Mouse (Mus musculus) heart, embryonic 14.5 days (tissue): ENCODE data around the gene 1520401A03Rik. TPM values are rescaled to one million over a fixed set of nuclear protein-coding genes. Genes with fewer than 3 reads are reported as not detected.

Experiments used
- ATAC-seq: fragments of 200-750 bp; cut with Nextera tagmentation; 2 replicates; pipeline ENCODE4 v1.8.0; 2017; ENCODE audit warnings: low read depth, moderate TSS enrichment; ENCODE audit not compliant: insufficient number of reproducible peaks, insufficient read depth, low FRiP score
- H3K27ac ChIP-seq, 2 experiments: fragments of 200-500 bp in 1 of 2; fragments of 300-500 bp in 1 of 2; sonication (generic) in 1 of 2; replicated peaks in 1 of 2; 2 replicates each; pipeline ENCODE4 v1.5.1; 2012 to 2014; ENCODE audit warnings: low read depth in 2 of 2, low read length in 2 of 2, control low read depth in 1 of 2, mild to moderate bottlenecking in 1 of 2, mixed read lengths in 1 of 2; ENCODE audit not compliant: control insufficient read depth in 1 of 2, insufficient read depth in 1 of 2
- H3K27me3 ChIP-seq: fragments of 300-500 bp; sonication (generic); 2 replicates; pipeline ENCODE4 v1.6.1; 2014; ENCODE audit warnings: mild to moderate bottlenecking, low read length, control low read depth; ENCODE audit not compliant: control insufficient read depth, insufficient read depth
- H3K36me3 ChIP-seq: fragments of 300-500 bp; sonication (generic); 2 replicates; pipeline ENCODE4 v1.6.1; 2014; ENCODE audit warnings: mild to moderate bottlenecking, control low read depth, low read length, mixed read lengths; ENCODE audit not compliant: control insufficient read depth, insufficient read depth
- H3K4me1 ChIP-seq, 2 experiments: fragments of 200-500 bp in 1 of 2; fragments of 300-500 bp in 1 of 2; sonication (generic) in 1 of 2; 2 replicates each; pipeline ENCODE4 v1.6.1; 2012 to 2014; ENCODE audit warnings: low read length in 2 of 2, control low read depth in 1 of 2, mixed read lengths in 1 of 2; ENCODE audit not compliant: control insufficient read depth in 2 of 2, insufficient read depth in 2 of 2
- H3K4me2 ChIP-seq: fragments of 300-500 bp; sonication (generic); 2 replicates; pipeline ENCODE4 v1.6.1; 2014; ENCODE audit warnings: mild to moderate bottlenecking, low read length
- H3K4me3 ChIP-seq, 2 experiments: fragments of 200-500 bp in 1 of 2; fragments of 300-500 bp in 1 of 2; sonication (generic) in 1 of 2; 2 replicates each; pipeline ENCODE4 v1.5.1; 2012 to 2014; ENCODE audit warnings: low read length in 2 of 2, mild to moderate bottlenecking in 2 of 2, control low read depth in 1 of 2, low read depth in 1 of 2, moderate library complexity in 1 of 2; ENCODE audit not compliant: control insufficient read depth in 1 of 2, insufficient read depth in 1 of 2
- H3K9ac ChIP-seq: fragments of 300-500 bp; sonication (generic); 2 replicates; pipeline ENCODE4 v1.6.1; 2014; ENCODE audit warnings: mild to moderate bottlenecking, low read length
- H3K9me3 ChIP-seq: fragments of 300-500 bp; sonication (generic); 2 replicates; pipeline ENCODE4 v1.6.1; 2016; ENCODE audit warnings: low read length, control low read depth; ENCODE audit not compliant: control insufficient read depth
- WGBS: fragments of 180-500 bp; shearing (Covaris S2); extraction: QIAGEN DNeasy Blood & Tissue Kit; methylation state at CpG from one replicate; pipeline ENCODE4 v1.1.7; 2014; 5-methylcytosine and 5-hydroxymethylcytosine counted together
- polyA plus RNA-seq: library from polyadenylated mRNA; unstranded; fragments of >200 nt; fragmentation: Nextera tagmentation; extraction: Ambion mirVana; gene quantifications from 2 replicates; pipeline ENCODE4 v1.2.1, GENCODE M21; 2014

Gene 1520401A03Rik
- polyA plus RNA-seq, 1 experiment from 2014 or later = not detected

GRCm38 (mm10) chr17:23747471-23747870 is 24.9 kb upstream of the 1520401A03Rik start:
- peaks cover 13% of the 10 kb centered on the region for H3K36me3 ChIP-seq
- H3K4me1 ChIP-seq = peaks cover 12 to 21% of the 10 kb centered on the region in 2 experiments; a peak in 3 of 4 replicates
- no peak overlapping the region for H3K4me2 ChIP-seq
- H3K27ac ChIP-seq = no peak overlapping the region
- ATAC-seq = no peak
- no peak overlapping the region for H3K4me3 ChIP-seq
- no peak overlapping the region for H3K9ac ChIP-seq
- no peaks in the 10 kb centered on the region for H3K9me3 ChIP-seq
- H3K27me3 ChIP-seq = peaks cover 59% of the 10 kb centered on the region
- 80% methylated on average over 3 of the region's 3 CpGs for WGBS

GRCm38 (mm10) chr17:23746767-23747166 is 24.2 kb upstream of the 1520401A03Rik start:
- 88% methylated on average over 3 of the region's 3 CpGs for WGBS
- H3K27me3 ChIP-seq = peaks cover 66% of the 10 kb centered on the region
- H3K36me3 ChIP-seq = peaks cover 6% of the 10 kb centered on the region
- no peaks in the 10 kb centered on the region for H3K9me3 ChIP-seq
- no peak overlapping the region for H3K4me3 ChIP-seq
- H3K4me1 ChIP-seq = peaks cover 14 to 25% of the 10 kb centered on the region in 2 experiments; a peak in 3 of 4 replicates
- no peak overlapping the region for H3K27ac ChIP-seq
- H3K4me2 ChIP-seq = no peak overlapping the region
- H3K9ac ChIP-seq = no peak overlapping the region
- ATAC-seq = no peak

- H3K9ac ChIP-seq = no peak overlapping the region
- 5% methylated on average over 12 of the region's 12 CpGs for WGBS
Observed at GRCm38 (mm10) chr17:23746311-23746710, 23.7 kb upstream of the 1520401A03Rik start.

GRCm38 (mm10) chr17:23745301-23746251 is 23.0 kb upstream of the 1520401A03Rik start, which contains the start of gene Kremen2:
Kremen2 (minus strand) TSS chr17:23745833.
- under 1% methylated on average over 42 of the region's 45 CpGs for WGBS
- ATAC-seq = no peak
- no peak within 1 kb of the TSS for H3K27ac ChIP-seq
- H3K9ac ChIP-seq = peak within 1 kb of the TSS; percentile 48
- H3K4me3 ChIP-seq = peak within 1 kb of the TSS; percentile 21 to 34; a peak in 3 of 4 replicates
- peaks cover 78% of the 10 kb centered on the region for H3K27me3 ChIP-seq
- no peaks in the 10 kb centered on the region for H3K9me3 ChIP-seq
- H3K4me1 ChIP-seq = peaks cover 15 to 26% of the 10 kb centered on the region in 2 experiments; a peak in 3 of 4 replicates
- no peaks in the 10 kb centered on the region for H3K36me3 ChIP-seq
- H3K4me2 ChIP-seq = peak within 1 kb of the TSS; percentile 60

More at GRCm38 (mm10) chr17:23746311-23746710, 23.7 kb upstream of the 1520401A03Rik start:
- no peaks in the 10 kb centered on the region for H3K9me3 ChIP-seq
- peaks cover 14 to 25% of the 10 kb centered on the region in 2 experiments; a peak in 3 of 4 replicates for H3K4me1 ChIP-seq
- H3K4me2 ChIP-seq = peak overlapping the region; percentile 60
- H3K36me3 ChIP-seq = peaks cover 2% of the 10 kb centered on the region
- no peak for ATAC-seq
- no peak overlapping the region for H3K27ac ChIP-seq
- H3K27me3 ChIP-seq = peaks cover 71% of the 10 kb centered on the region
- H3K4me3 ChIP-seq = no peak overlapping the region

- Histone ChIP-seq H3K9ac (peak overlapping the region; percentile 16; the same call in 1 of the 2 replicates), H3K27ac (no peak overlapping the region), H3K4me3 (peak overlapping the region in 1 of 2 experiments; percentile 34; a peak in 1 of 4 replicates), H3K27me3 (peaks cover 81% of the 10 kb centered on the region), H3K4me2 (peak overlapping the region; percentile 60), H3K9me3 (no peaks in the 10 kb centered on the region), H3K36me3 (no peaks in the 10 kb centered on the region), H3K4me1 (peaks cover 17 to 28% of the 10 kb centered on the region in 2 experiments; a peak in 3 of 4 replicates)
- WGBS = 2% methylated on average over 14 of the region's 14 CpGs
- no peak for ATAC-seq
Observed at GRCm38 (mm10) chr17:23744651-23745050, 22.1 kb upstream of the 1520401A03Rik start.

GRCm38 (mm10) chr17:23744076-23744475 is 21.5 kb upstream of the 1520401A03Rik start:
- 26% methylated on average over 8 of the region's 8 CpGs for WGBS
- no peak overlapping the region for H3K4me3 ChIP-seq
- ATAC-seq = no peak
- H3K27ac ChIP-seq = no peak overlapping the region
- H3K9me3 ChIP-seq = no peaks in the 10 kb centered on the region
- H3K9ac ChIP-seq = no peak overlapping the region
- H3K27me3 ChIP-seq = peaks cover 81% of the 10 kb centered on the region
- H3K36me3 ChIP-seq = no peaks in the 10 kb centered on the region
- H3K4me2 ChIP-seq = no peak overlapping the region
- H3K4me1 ChIP-seq = peaks cover 15 to 31% of the 10 kb centered on the region in 2 experiments; a peak in 3 of 4 replicates

GRCm38 (mm10) chr17:23742941-23743340 is 20.4 kb upstream of the 1520401A03Rik start:
- Histone ChIP-seq H3K4me1 (peaks cover 15 to 37% of the 10 kb centered on the region in 2 experiments; a peak in 3 of 4 replicates), H3K9me3 (no peaks in the 10 kb centered on the region), H3K4me3 (no peak overlapping the region), H3K27me3 (peaks cover 79% of the 10 kb centered on the region), H3K36me3 (no peaks in the 10 kb centered on the region), H3K4me2 (no peak overlapping the region), H3K27ac (no peak overlapping the region), H3K9ac (no peak overlapping the region)
- WGBS = 64% methylated on average over 12 of the region's 12 CpGs
- no peak for ATAC-seq
